Mouse (Mus musculus): ENCODE results near the gene C330007P06Rik. TPM values are rescaled to one million over a fixed set of nuclear protein-coding genes. Genes with fewer than 3 reads are reported as not detected.

C330007P06Rik gene
- polyA plus RNA-seq, 1 experiment from 2014 or later: 22.9 TPM

GRCm38 (mm10) chrX:36795424-36796162, 78.3 kb downstream of the C330007P06Rik start, which contains the start of gene Slc25a5:
Slc25a5 (plus strand) TSS chrX:36795651.
- peak within 1 kb of the TSS; percentile 84 for H3K27ac ChIP-seq (ENCODE audit: low read depth, low read length)
- no peaks in the 10 kb centered on the region for H3K27me3 ChIP-seq (replicated peaks; ENCODE audit: control insufficient read depth, insufficient read depth, low read length)
- H3K9me3 ChIP-seq (ENCODE audit: control insufficient read depth, low read length): no peaks in the 10 kb centered on the region
- peak within 1 kb of the TSS; percentile 48 for H3K4me2 ChIP-seq (ENCODE audit: low read length)
- peak within 1 kb of the TSS; percentile 73 for H3K9ac ChIP-seq (ENCODE audit: low read depth, low read length)
- ATAC-seq: peak; percentile 97
- peaks cover 2% of the 10 kb centered on the region; the same call in 1 of the 2 replicates for H3K4me1 ChIP-seq (ENCODE audit: control insufficient read depth, insufficient read depth, low read depth, low read length)
- WGBS: 19% methylated on average over 38 of the region's 41 CpGs
- peak within 1 kb of the TSS; percentile 62 for H3K4me3 ChIP-seq (ENCODE audit: low read length)
- H3K36me3 ChIP-seq (ENCODE audit: control insufficient read depth, insufficient read depth, low read length): no peaks in the 10 kb centered on the region

- WGBS: 63% methylated on average over 5 of the region's 5 CpGs
- Histone ChIP-seq H3K4me2 (ENCODE audit: low read length) (no peak overlapping the region), H3K4me3 (ENCODE audit: low read length) (no peak overlapping the region), H3K4me1 (ENCODE audit: control insufficient read depth, insufficient read depth, low read depth, low read length) (peaks cover 2% of the 10 kb centered on the region; the same call in 1 of the 2 replicates), H3K27me3 (replicated peaks; ENCODE audit: control insufficient read depth, insufficient read depth, low read length) (no peaks in the 10 kb centered on the region), H3K27ac (ENCODE audit: low read depth, low read length) (no peak overlapping the region), H3K36me3 (ENCODE audit: control insufficient read depth, insufficient read depth, low read length) (no peaks in the 10 kb centered on the region), H3K9me3 (ENCODE audit: control insufficient read depth, low read length) (no peaks in the 10 kb centered on the region), H3K9ac (ENCODE audit: low read depth, low read length) (no peak overlapping the region)
- no peak for ATAC-seq
These were observed 79.3 kb downstream of the C330007P06Rik start for GRCm38 (mm10) chrX:36794571-36794970.

- H3K4me3 ChIP-seq (ENCODE audit: low read length): no peak overlapping the region
- no peak overlapping the region for H3K27ac ChIP-seq (ENCODE audit: low read depth, low read length)
- no peaks in the 10 kb centered on the region for H3K36me3 ChIP-seq (ENCODE audit: control insufficient read depth, insufficient read depth, low read length)
- H3K27me3 ChIP-seq (replicated peaks; ENCODE audit: control insufficient read depth, insufficient read depth, low read length): no peaks in the 10 kb centered on the region
- no peak for ATAC-seq
- no peaks in the 10 kb centered on the region for H3K9me3 ChIP-seq (ENCODE audit: control insufficient read depth, low read length)
- no peaks in the 10 kb centered on the region for H3K4me1 ChIP-seq (ENCODE audit: control insufficient read depth, insufficient read depth, low read depth, low read length)
- H3K4me2 ChIP-seq (ENCODE audit: low read length): no peak overlapping the region
- WGBS: 74% methylated on average over 4 of the region's 4 CpGs
- H3K9ac ChIP-seq (ENCODE audit: low read depth, low read length): no peak overlapping the region
These were observed 84.6 kb downstream of the C330007P06Rik start for GRCm38 (mm10) chrX:36789360-36789759.

DNA sequence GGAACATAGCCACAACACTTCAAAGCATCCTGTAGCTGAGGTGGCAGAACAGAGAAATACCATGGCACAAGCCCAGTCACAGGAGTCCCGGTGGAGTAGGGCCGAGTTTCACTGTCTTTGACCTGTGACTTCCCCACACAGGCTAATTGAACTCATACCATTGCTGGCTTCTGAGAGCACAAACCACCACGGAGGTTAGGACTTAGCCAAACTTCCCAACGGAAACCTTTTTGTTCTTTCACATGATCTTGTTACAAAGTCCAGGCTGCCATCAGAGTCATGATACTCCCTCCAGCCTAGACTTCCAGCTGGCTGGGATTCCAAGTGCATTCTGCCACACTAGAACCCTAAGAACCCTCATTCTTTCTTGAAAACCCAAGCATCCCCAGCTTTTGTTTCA, 96.2 kb downstream of the C330007P06Rik start:
- no peak overlapping the region for H3K27ac ChIP-seq (ENCODE audit: low read depth, low read length)
- no peak overlapping the region for H3K9ac ChIP-seq (ENCODE audit: low read depth, low read length)
- no peaks in the 10 kb centered on the region for H3K36me3 ChIP-seq (ENCODE audit: control insufficient read depth, insufficient read depth, low read length)
- H3K4me2 ChIP-seq (ENCODE audit: low read length): no peak overlapping the region
- H3K9me3 ChIP-seq (ENCODE audit: control insufficient read depth, low read length): no peaks in the 10 kb centered on the region
- 76% methylated on average over 4 of the region's 4 CpGs for WGBS
- no peaks in the 10 kb centered on the region for H3K27me3 ChIP-seq (replicated peaks; ENCODE audit: control insufficient read depth, insufficient read depth, low read length)
- no peak overlapping the region for H3K4me3 ChIP-seq (ENCODE audit: low read length)
- no peaks in the 10 kb centered on the region for H3K4me1 ChIP-seq (ENCODE audit: control insufficient read depth, insufficient read depth, low read depth, low read length)
- no peak for ATAC-seq

DNA sequence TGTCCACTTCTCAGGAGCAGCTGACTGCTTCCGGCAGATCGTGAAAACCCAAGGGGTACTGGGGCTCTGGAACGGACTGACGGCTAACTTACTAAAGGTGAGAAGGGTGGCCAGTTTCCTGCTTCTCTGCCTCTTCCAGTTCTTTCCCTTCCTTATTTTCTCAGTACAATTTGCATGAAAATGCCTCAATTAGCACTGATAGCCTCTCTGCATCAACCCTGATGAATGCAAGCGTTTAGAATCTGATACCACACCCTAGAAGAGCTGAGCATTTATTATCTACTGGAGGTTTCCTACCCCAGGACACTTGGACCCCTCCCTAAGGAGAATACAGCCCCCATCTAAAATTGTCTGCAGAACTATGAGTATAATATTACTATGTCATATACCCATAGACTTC, 98.4 kb downstream of the C330007P06Rik start:
- Histone ChIP-seq H3K4me1 (ENCODE audit: control insufficient read depth, insufficient read depth, low read depth, low read length) (no peaks in the 10 kb centered on the region), H3K9ac (ENCODE audit: low read depth, low read length) (no peak overlapping the region), H3K27ac (ENCODE audit: low read depth, low read length) (no peak overlapping the region), H3K4me2 (ENCODE audit: low read length) (no peak overlapping the region), H3K9me3 (ENCODE audit: control insufficient read depth, low read length) (no peaks in the 10 kb centered on the region), H3K27me3 (replicated peaks; ENCODE audit: control insufficient read depth, insufficient read depth, low read length) (no peaks in the 10 kb centered on the region), H3K4me3 (ENCODE audit: low read length) (no peak overlapping the region), H3K36me3 (ENCODE audit: control insufficient read depth, insufficient read depth, low read length) (no peaks in the 10 kb centered on the region)
- 89% methylated on average over 5 of the region's 5 CpGs for WGBS
- no peak for ATAC-seq

Other genes starting within 250 kb of the C330007P06Rik start
- gene Akap17b, start 228.7 kb downstream of the C330007P06Rik start, polyA plus RNA-seq (2015; fragmentation: Nextera tagmentation; extraction: Ambion mirVana): 5.4 and 5.8 TPM in 2 replicates
- gene Slc25a43, start 130.5 kb downstream of the C330007P06Rik start, polyA plus RNA-seq (2015; fragmentation: Nextera tagmentation; extraction: Ambion mirVana): 0.77 and 0.81 TPM in 2 replicates
- 543 and 586 TPM in 2 replicates for gene Slc25a5, start 78.5 kb downstream of the C330007P06Rik start, polyA plus RNA-seq (2015; fragmentation: Nextera tagmentation; extraction: Ambion mirVana)
- 117 and 118 TPM in 2 replicates for gene Ube2a, start 211 bp downstream of the C330007P06Rik start, polyA plus RNA-seq (2015; fragmentation: Nextera tagmentation; extraction: Ambion mirVana)
- gene Nkrf, start 28.8 kb upstream of the C330007P06Rik start, polyA plus RNA-seq (2015; fragmentation: Nextera tagmentation; extraction: Ambion mirVana): 18.9 and 19.1 TPM in 2 replicates
- 77.8 and 78.0 TPM in 2 replicates for gene Sept6, start 117.7 kb upstream of the C330007P06Rik start, polyA plus RNA-seq (2015; fragmentation: Nextera tagmentation; extraction: Ambion mirVana)
- 0.10 and 0.16 TPM in 2 replicates for gene Sowahd, start 174.7 kb upstream of the C330007P06Rik start, polyA plus RNA-seq (2015; fragmentation: Nextera tagmentation; extraction: Ambion mirVana)
- gene Rpl39, start 211.3 kb upstream of the C330007P06Rik start, polyA plus RNA-seq (2015; fragmentation: Nextera tagmentation; extraction: Ambion mirVana): 227 and 236 TPM in 2 replicates
- 24.8 and 27.2 TPM in 2 replicates for gene Upf3b, start 236.2 kb upstream of the C330007P06Rik start, polyA plus RNA-seq (2015; fragmentation: Nextera tagmentation; extraction: Ambion mirVana)

Data from hindbrain, embryonic 16.5 days (tissue).